Mouse (Mus musculus) heart, embryonic 15.5 days (tissue): Measurements from ENCODE around the gene Uox. TPM values are rescaled to one million over a fixed set of nuclear protein-coding genes. Genes with fewer than 3 reads are reported as not detected.

ENCODE experiments used
- ATAC-seq: fragments of 200-750 bp; cut with Nextera tagmentation; replicated peaks from 2 replicates; pipeline ENCODE4 v1.8.0; 2017; ENCODE audit warnings: low read depth, moderate TSS enrichment; ENCODE audit not compliant: insufficient number of reproducible peaks, insufficient read depth, low FRiP score
- H3K27ac ChIP-seq: fragments of 300-500 bp; sonication (generic); 2 replicates; pipeline ENCODE4 v1.5.1; 2015; ENCODE audit warnings: mild to moderate bottlenecking, inconsistent platforms
- H3K27me3 ChIP-seq: fragments of 300-500 bp; sonication (generic); 2 replicates; pipeline ENCODE4 v1.6.1; 2015; ENCODE audit warnings: inconsistent platforms
- H3K36me3 ChIP-seq: fragments of 300-500 bp; sonication (generic); 2 replicates; pipeline ENCODE4 v1.6.1; 2015; ENCODE audit warnings: mild to moderate bottlenecking, inconsistent platforms
- H3K4me1 ChIP-seq: fragments of 300-500 bp; sonication (generic); replicated peaks from 2 replicates; pipeline ENCODE4 v1.6.1; 2015; ENCODE audit warnings: inconsistent platforms
- H3K4me2 ChIP-seq: fragments of 300-500 bp; sonication (generic); 2 replicates; pipeline ENCODE4 v1.6.1; 2015; ENCODE audit warnings: inconsistent platforms, mild to moderate bottlenecking, moderate library complexity
- H3K4me3 ChIP-seq: fragments of 300-500 bp; sonication (generic); 2 replicates; pipeline ENCODE4 v1.5.1; 2015; ENCODE audit warnings: mild to moderate bottlenecking, inconsistent platforms
- H3K9ac ChIP-seq: fragments of 300-500 bp; sonication (generic); 2 replicates; pipeline ENCODE4 v1.6.1; 2015; ENCODE audit warnings: mild to moderate bottlenecking, inconsistent platforms
- H3K9me3 ChIP-seq: fragments of 300-500 bp; sonication (generic); replicated peaks from 2 replicates; pipeline ENCODE4 v1.6.1; 2016; ENCODE audit warnings: inconsistent platforms
- WGBS: fragments of 180-500 bp; shearing (Covaris S2); methylation state at CpG from one replicate; pipeline ENCODE4 v1.1.7; 2015; ENCODE audit warnings: mixed read lengths; 5-methylcytosine and 5-hydroxymethylcytosine counted together
- polyA plus RNA-seq: library from polyadenylated mRNA; unstranded; fragments of >200 nt; fragmentation: Nextera tagmentation; extraction: Ambion mirVana; gene quantifications from 2 replicates; pipeline ENCODE4 v1.2.1, GENCODE M21; 2015

The Uox gene
- polyA plus RNA-seq, 1 experiment from 2014 or later = not detected

DNA sequence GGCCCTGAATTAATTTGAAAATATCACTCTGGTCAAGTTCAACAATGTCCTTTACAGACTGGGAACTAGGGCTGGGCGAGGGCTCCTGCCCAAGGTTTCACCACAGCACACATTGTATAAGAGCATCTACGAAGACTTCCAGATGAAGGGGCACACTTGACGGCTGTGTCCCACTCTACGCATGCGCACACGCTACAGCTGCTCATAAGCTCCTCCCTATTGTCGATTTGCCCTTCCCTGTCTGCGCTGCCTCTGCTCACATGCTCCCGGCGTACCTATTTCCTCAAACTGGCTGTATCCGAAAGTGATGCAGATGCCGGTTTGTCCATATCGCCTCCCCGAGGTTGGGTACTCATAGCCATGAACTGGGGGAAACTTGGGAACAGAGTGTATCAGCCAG, 16.4 kb downstream of the Uox start:
- H3K9me3 ChIP-seq = no peaks in the 10 kb centered on the region
- no peak for ATAC-seq
- WGBS = 93% methylated on average over 14 of the region's 14 CpGs

DNA sequence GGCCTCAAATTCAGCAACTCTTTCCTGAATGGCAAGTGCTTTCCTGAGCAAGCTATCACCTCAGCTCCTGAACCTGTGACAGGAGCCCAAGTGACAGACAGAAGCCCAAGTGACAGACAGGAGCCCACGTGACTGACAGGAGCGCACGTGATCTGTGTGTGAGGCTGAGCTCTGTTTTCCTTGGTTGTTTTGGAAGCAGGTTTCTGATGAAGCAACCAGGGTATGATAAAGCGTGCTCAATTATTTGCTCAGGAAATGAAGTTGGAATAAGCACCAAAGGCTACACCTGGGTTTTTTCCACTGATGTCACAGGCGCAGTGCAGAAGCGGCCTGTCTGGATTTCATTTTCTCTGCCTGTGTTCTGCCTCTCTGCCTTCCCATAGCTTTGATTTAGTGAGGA, 19.3 kb downstream of the Uox start:
- Histone ChIP-seq H3K9ac (no peak overlapping the region), H3K9me3 (no peaks in the 10 kb centered on the region), H3K4me2 (no peak overlapping the region), H3K4me1 (no peaks in the 10 kb centered on the region), H3K27ac (no peak overlapping the region), H3K27me3 (no peaks in the 10 kb centered on the region), H3K4me3 (no peak overlapping the region), H3K36me3 (no peaks in the 10 kb centered on the region)
- WGBS = 74% methylated on average over 6 of the region's 6 CpGs
- ATAC-seq = no peak

More for the DNA sequence above, 16.4 kb downstream of the Uox start:
- H3K36me3 ChIP-seq = no peaks in the 10 kb centered on the region
- H3K4me3 ChIP-seq = no peak overlapping the region
- H3K4me1 ChIP-seq = peaks cover 3% of the 10 kb centered on the region; the same call in 1 of the 2 replicates
- H3K27me3 ChIP-seq = no peaks in the 10 kb centered on the region
- H3K27ac ChIP-seq = no peak overlapping the region
- H3K4me2 ChIP-seq = no peak overlapping the region
- H3K9ac ChIP-seq = no peak overlapping the region

DNA sequence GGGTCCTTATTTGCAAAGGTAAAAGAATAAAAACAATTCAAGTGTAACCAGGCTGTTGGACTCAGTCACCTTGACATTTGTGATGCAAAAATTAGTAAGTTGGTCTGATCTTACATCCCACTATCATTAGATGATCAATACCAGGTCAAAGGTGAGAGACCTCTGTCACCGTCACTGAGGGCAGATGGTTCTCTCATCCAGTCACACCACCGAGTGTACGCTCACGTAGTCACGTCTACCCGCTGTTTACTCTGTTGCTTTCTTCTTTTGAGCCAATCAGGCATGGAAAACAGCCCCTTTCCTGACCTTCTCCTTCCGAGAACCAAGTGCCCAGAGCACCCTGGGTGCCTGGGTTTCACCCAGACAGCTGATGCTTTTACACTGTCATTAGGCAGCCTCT, 20.9 kb downstream of the Uox start:
- no peak for ATAC-seq
- Histone ChIP-seq H3K27ac (no peak overlapping the region), H3K4me3 (no peak overlapping the region), H3K9me3 (no peaks in the 10 kb centered on the region), H3K36me3 (no peaks in the 10 kb centered on the region), H3K27me3 (no peaks in the 10 kb centered on the region), H3K4me2 (no peak overlapping the region), H3K4me1 (no peaks in the 10 kb centered on the region), H3K9ac (no peak overlapping the region)
- WGBS = 89% methylated on average over 7 of the region's 7 CpGs

- 67% methylated on average over 2 of the region's 2 CpGs for whole genome bisulfite sequencing
- no peaks in the 10 kb centered on the region for H3K36me3 ChIP-seq
- no peak overlapping the region for H3K27ac ChIP-seq
- H3K9me3 ChIP-seq = no peaks in the 10 kb centered on the region
- no peaks in the 10 kb centered on the region for H3K27me3 ChIP-seq
- H3K9ac ChIP-seq = no peak overlapping the region
- H3K4me3 ChIP-seq = no peak overlapping the region
- no peak overlapping the region for H3K4me2 ChIP-seq
- no peak for ATAC-seq
- H3K4me1 ChIP-seq = no peaks in the 10 kb centered on the region
Measured at GRCm38 (mm10) chr3:146591601-146592000, 21.4 kb downstream of the Uox start.

DNA sequence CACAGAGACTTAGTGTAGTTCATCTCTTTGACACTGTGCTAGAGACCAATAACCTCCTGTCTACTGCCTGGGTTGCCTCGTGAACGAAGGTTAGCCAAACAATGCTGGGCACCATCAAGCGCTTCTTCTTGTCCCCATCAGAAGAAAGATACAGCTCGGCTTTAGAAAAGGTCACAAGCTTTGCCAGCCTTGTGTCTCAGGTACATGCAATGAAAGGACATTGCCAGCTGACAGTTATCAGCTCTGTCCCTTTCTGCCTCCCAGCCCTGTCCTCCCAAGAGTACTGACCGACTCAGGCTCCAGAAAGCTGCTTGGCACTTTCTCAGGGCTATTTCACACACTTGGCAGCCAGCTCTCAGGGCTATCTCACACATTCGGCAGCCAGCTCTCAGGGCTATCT, 25.2 kb downstream of the Uox start:
- no peaks in the 10 kb centered on the region for H3K4me1 ChIP-seq
- no peak overlapping the region for H3K9ac ChIP-seq
- H3K27me3 ChIP-seq = no peaks in the 10 kb centered on the region
- WGBS = 65% methylated on average over 6 of the region's 6 CpGs
- no peaks in the 10 kb centered on the region for H3K9me3 ChIP-seq
- no peaks in the 10 kb centered on the region for H3K36me3 ChIP-seq
- H3K4me3 ChIP-seq = no peak overlapping the region
- ATAC-seq = no peak
- H3K4me2 ChIP-seq = no peak overlapping the region
- no peak overlapping the region for H3K27ac ChIP-seq

- Histone ChIP-seq H3K4me1 (peaks cover 7% of the 10 kb centered on the region), H3K36me3 (no peaks in the 10 kb centered on the region), H3K27me3 (no peaks in the 10 kb centered on the region), H3K9me3 (no peaks in the 10 kb centered on the region), H3K9ac (no peak overlapping the region), H3K4me3 (no peak overlapping the region), H3K27ac (no peak overlapping the region), H3K4me2 (no peak overlapping the region)
- WGBS = 84% methylated on average over 8 of the region's 8 CpGs
- ATAC-seq = no peak
Measured at GRCm38 (mm10) chr3:146596387-146596786, 26.2 kb downstream of the Uox start.

- Histone ChIP-seq H3K9me3 (no peaks in the 10 kb centered on the region), H3K4me3 (no peak overlapping the region), H3K36me3 (no peaks in the 10 kb centered on the region), H3K27me3 (no peaks in the 10 kb centered on the region), H3K4me2 (no peak overlapping the region), H3K4me1 (peaks cover 10% of the 10 kb centered on the region), H3K27ac (no peak overlapping the region), H3K9ac (no peak overlapping the region)
- ATAC-seq = no peak
- WGBS = 90% methylated on average over 7 of the region's 7 CpGs
Measured at GRCm38 (mm10) chr3:146596864-146597263, 26.6 kb downstream of the Uox start.

DNA sequence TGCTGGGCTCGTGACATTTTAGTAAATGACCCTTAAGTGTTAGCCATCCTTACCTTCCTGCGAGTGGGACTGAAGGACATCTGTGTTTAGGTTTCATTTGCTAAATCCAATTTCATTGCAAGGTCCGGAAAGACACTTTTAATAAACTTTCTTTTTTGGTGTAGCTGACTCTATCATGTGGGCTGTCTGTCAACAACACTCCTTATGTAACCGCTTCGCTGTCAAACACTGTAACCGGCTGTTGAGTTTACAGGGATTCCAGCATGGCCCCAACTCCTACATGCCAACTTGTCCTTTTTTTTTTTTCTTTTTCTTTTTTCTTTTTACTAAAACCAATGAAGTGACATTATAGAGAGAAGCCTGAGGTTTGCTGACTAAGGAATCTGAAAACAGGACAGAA, 28.2 kb downstream of the Uox start:
- Histone ChIP-seq H3K36me3 (no peaks in the 10 kb centered on the region), H3K4me3 (no peak overlapping the region), H3K4me1 (peaks cover 13% of the 10 kb centered on the region), H3K9me3 (no peaks in the 10 kb centered on the region), H3K4me2 (no peak overlapping the region), H3K9ac (no peak overlapping the region), H3K27me3 (no peaks in the 10 kb centered on the region), H3K27ac (no peak overlapping the region)
- ATAC-seq = no peak
- WGBS = 61% methylated on average over 6 of the region's 6 CpGs

GRCm38 (mm10) chr3:146599198-146599900, 29.1 kb downstream of the Uox start:
- Histone ChIP-seq H3K27ac (no peak overlapping the region), H3K27me3 (no peaks in the 10 kb centered on the region), H3K4me2 (no peak overlapping the region), H3K4me1 (peaks cover 13% of the 10 kb centered on the region), H3K36me3 (no peaks in the 10 kb centered on the region), H3K4me3 (no peak overlapping the region), H3K9ac (no peak overlapping the region), H3K9me3 (no peaks in the 10 kb centered on the region)
- 82% methylated on average over 6 of the region's 6 CpGs for WGBS
- no peak for ATAC-seq

- Histone ChIP-seq H3K27ac (peak overlapping the region; percentile 32; the same call in 1 of the 2 replicates), H3K27me3 (no peaks in the 10 kb centered on the region), H3K4me2 (no peak overlapping the region), H3K36me3 (no peaks in the 10 kb centered on the region), H3K4me3 (no peak overlapping the region), H3K4me1 (peaks cover 19% of the 10 kb centered on the region), H3K9ac (no peak overlapping the region), H3K9me3 (no peaks in the 10 kb centered on the region)
- WGBS = 28% methylated on average over 2 of the region's 2 CpGs
- peak; percentile 74; the same call in 1 of the 2 replicates for ATAC-seq
Measured at GRCm38 (mm10) chr3:146601205-146601604, 31.0 kb downstream of the Uox start.

- H3K36me3 ChIP-seq = no peaks in the 10 kb centered on the region
- no peak overlapping the region for H3K27ac ChIP-seq
- WGBS = 84% methylated on average over 3 of the region's 3 CpGs
- no peak overlapping the region for H3K4me2 ChIP-seq
- H3K4me3 ChIP-seq = no peak overlapping the region
- no peaks in the 10 kb centered on the region for H3K9me3 ChIP-seq
- no peak for ATAC-seq
- no peaks in the 10 kb centered on the region for H3K27me3 ChIP-seq
- peaks cover 19% of the 10 kb centered on the region for H3K4me1 ChIP-seq
- no peak overlapping the region for H3K9ac ChIP-seq
Measured at GRCm38 (mm10) chr3:146602531-146602930, 32.3 kb downstream of the Uox start.

GRCm38 (mm10) chr3:146604647-146605046, 34.4 kb downstream of the Uox start:
- no peaks in the 10 kb centered on the region for H3K27me3 ChIP-seq
- H3K4me3 ChIP-seq = no peak overlapping the region
- no peaks in the 10 kb centered on the region for H3K36me3 ChIP-seq
- 51% methylated on average over 9 of the region's 9 CpGs for WGBS
- no peak overlapping the region for H3K9ac ChIP-seq
- no peak for ATAC-seq
- H3K4me2 ChIP-seq = no peak overlapping the region
- peaks cover 19% of the 10 kb centered on the region for H3K4me1 ChIP-seq
- H3K9me3 ChIP-seq = no peaks in the 10 kb centered on the region
- no peak overlapping the region for H3K27ac ChIP-seq
